Mouse (Mus musculus) embryonic facial prominence, embryonic 13.5 days (tissue): ENCODE measurements around the gene 1700016K19Rik. TPM values are rescaled to one million over a fixed set of nuclear protein-coding genes. Genes with fewer than 3 reads are reported as not detected.
A peak's percentile ranks its signal among the peaks of the same experiment; 100 is the strongest.

Experiments used
- ATAC-seq: fragments of 200-750 bp; cut with Nextera tagmentation; 2 replicates; pipeline ENCODE4 v1.8.0; 2017; ENCODE audit warnings: low read depth; ENCODE audit not compliant: insufficient number of reproducible peaks, insufficient read depth, low FRiP score, low TSS enrichment
- H3K27ac ChIP-seq: fragments of 300-500 bp; sonication (generic); 2 replicates; pipeline ENCODE4 v1.5.1; 2015; ENCODE audit warnings: moderate library complexity, mild to moderate bottlenecking, inconsistent platforms
- H3K27me3 ChIP-seq: fragments of 300-500 bp; sonication (generic); 2 replicates; pipeline ENCODE4 v1.6.1; 2015; ENCODE audit warnings: mild to moderate bottlenecking, inconsistent platforms
- H3K36me3 ChIP-seq: fragments of 300-500 bp; sonication (generic); 2 replicates; pipeline ENCODE4 v1.6.1; 2015; ENCODE audit warnings: mild to moderate bottlenecking, inconsistent platforms
- H3K4me1 ChIP-seq: fragments of 300-500 bp; sonication (generic); 2 replicates; pipeline ENCODE4 v1.6.1; 2015; ENCODE audit warnings: inconsistent platforms
- H3K4me2 ChIP-seq: fragments of 300-500 bp; sonication (generic); 2 replicates; pipeline ENCODE4 v1.6.1; 2015; ENCODE audit warnings: moderate library complexity, mild to moderate bottlenecking, inconsistent platforms
- H3K4me3 ChIP-seq: fragments of 300-500 bp; sonication (generic); 2 replicates; pipeline ENCODE4 v1.5.1; 2015; ENCODE audit warnings: mild to moderate bottlenecking, inconsistent platforms
- H3K9ac ChIP-seq: fragments of 300-500 bp; sonication (generic); 2 replicates; pipeline ENCODE4 v1.6.1; 2015; ENCODE audit warnings: mild to moderate bottlenecking, inconsistent platforms
- H3K9me3 ChIP-seq: fragments of 300-500 bp; sonication (generic); 2 replicates; pipeline ENCODE4 v1.6.1; 2016; ENCODE audit warnings: inconsistent platforms
- WGBS: fragments of 180-500 bp; shearing (Covaris S2); methylation state at CpG from one replicate; pipeline ENCODE4 v1.1.7; 2015; ENCODE audit warnings: mixed read lengths; 5-methylcytosine and 5-hydroxymethylcytosine counted together
- polyA plus RNA-seq: library from polyadenylated mRNA; unstranded; fragments of >200 nt; fragmentation: Nextera tagmentation; extraction: Ambion mirVana; gene quantifications from 2 replicates; pipeline ENCODE4 v1.2.1, GENCODE M21; 2015

1700016K19Rik gene
- polyA plus RNA-seq, 1 experiment from 2014 or later: 0.76 TPM

- Histone ChIP-seq H3K4me1 (peaks cover 8% of the 10 kb centered on the region), H3K9me3 (no peaks in the 10 kb centered on the region), H3K4me2 (no peak overlapping the region), H3K27me3 (no peaks in the 10 kb centered on the region), H3K9ac (no peak overlapping the region), H3K4me3 (no peak overlapping the region), H3K27ac (no peak overlapping the region), H3K36me3 (peaks cover 17% of the 10 kb centered on the region)
- WGBS: 87% methylated on average over 6 of the region's 6 CpGs
- ATAC-seq: no peak
Measured at GRCm38 (mm10) chr11:76015251-76015650, 15.5 kb downstream of the 1700016K19Rik start.

DNA sequence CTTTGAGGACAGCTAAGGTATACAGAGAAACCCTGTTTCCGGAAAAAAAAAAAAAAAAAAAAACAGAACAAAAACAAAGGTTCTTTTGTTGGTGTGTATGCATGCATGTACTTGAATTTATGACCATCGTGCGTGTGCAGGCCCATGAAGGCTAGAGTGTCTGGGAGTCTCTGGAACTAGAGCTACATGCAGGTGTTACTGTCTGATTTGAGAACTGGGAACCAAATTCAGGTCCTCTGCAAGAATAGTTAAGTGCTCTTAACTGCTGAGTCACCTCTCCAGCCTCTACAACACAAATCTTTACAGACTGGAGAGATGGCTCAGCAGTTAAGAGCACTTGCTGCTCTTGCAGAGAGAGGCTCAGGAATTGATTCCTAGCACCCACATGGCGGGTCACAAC is 16.1 kb downstream of the 1700016K19Rik start:
- WGBS: 74% methylated on average over 4 of the region's 4 CpGs
- H3K9me3 ChIP-seq: no peaks in the 10 kb centered on the region
- no peak for ATAC-seq

GRCm38 (mm10) chr11:76019879-76020278 is 20.2 kb downstream of the 1700016K19Rik start:
- Histone ChIP-seq H3K9ac (no peak overlapping the region), H3K9me3 (no peaks in the 10 kb centered on the region), H3K36me3 (peaks cover 41% of the 10 kb centered on the region), H3K4me3 (no peak overlapping the region), H3K27ac (no peak overlapping the region; the same call in 1 of the 2 replicates), H3K27me3 (no peaks in the 10 kb centered on the region), H3K4me2 (no peak overlapping the region), H3K4me1 (peaks cover 27% of the 10 kb centered on the region)
- no peak for ATAC-seq
- WGBS: 79% methylated on average over 4 of the region's 4 CpGs

More for the DNA sequence above, 16.1 kb downstream of the 1700016K19Rik start:
- Histone ChIP-seq H3K9ac (no peak overlapping the region), H3K27me3 (no peaks in the 10 kb centered on the region), H3K36me3 (peaks cover 17% of the 10 kb centered on the region), H3K4me1 (peaks cover 13% of the 10 kb centered on the region), H3K27ac (no peak overlapping the region), H3K4me3 (no peak overlapping the region), H3K4me2 (no peak overlapping the region)

GRCm38 (mm10) chr11:76020916-76021315 is 21.2 kb downstream of the 1700016K19Rik start:
- Histone ChIP-seq H3K27ac (peak overlapping the region; percentile 55; the same call in 1 of the 2 replicates), H3K27me3 (no peaks in the 10 kb centered on the region), H3K36me3 (peaks cover 41% of the 10 kb centered on the region), H3K4me3 (no peak overlapping the region), H3K9me3 (no peaks in the 10 kb centered on the region), H3K4me1 (peaks cover 33% of the 10 kb centered on the region), H3K4me2 (no peak overlapping the region), H3K9ac (no peak overlapping the region)
- 54% methylated on average over 9 of the region's 9 CpGs for WGBS
- no peak for ATAC-seq

DNA sequence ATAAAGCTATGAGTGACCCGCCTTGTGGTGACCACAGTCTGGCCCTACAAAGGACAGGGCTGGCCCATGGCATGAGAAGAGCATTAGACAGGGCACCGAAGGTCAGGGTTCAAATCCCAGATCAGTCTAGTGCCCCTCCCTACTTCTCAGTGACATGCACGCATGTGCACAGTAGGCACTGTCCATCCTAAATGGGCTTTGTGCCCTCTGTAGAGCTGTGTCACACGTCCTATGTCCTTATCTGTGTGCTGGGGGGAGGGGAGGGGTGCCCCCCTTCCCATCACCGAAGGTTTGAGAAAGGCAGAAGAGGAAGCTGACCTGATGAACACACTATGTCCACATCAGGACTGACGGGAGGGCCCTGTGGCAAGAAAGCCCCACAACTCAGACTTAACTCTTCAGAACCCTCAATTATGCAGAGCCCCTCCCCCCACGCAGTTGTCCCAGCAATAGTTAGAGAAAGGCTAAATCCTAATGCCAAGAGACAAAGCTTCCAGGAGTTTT is 25.4 kb downstream of the 1700016K19Rik start:
- Histone ChIP-seq H3K27ac (no peak overlapping the region), H3K4me1 (peaks cover 50% of the 10 kb centered on the region), H3K27me3 (no peaks in the 10 kb centered on the region), H3K9ac (peak overlapping the region; percentile 46; the same call in 1 of the 2 replicates), H3K4me2 (peak overlapping the region; percentile 80), H3K36me3 (peaks cover 25% of the 10 kb centered on the region), H3K9me3 (no peaks in the 10 kb centered on the region), H3K4me3 (peak overlapping the region; percentile 83)
- no peak for ATAC-seq
- WGBS: 50% methylated on average over 7 of the region's 7 CpGs

DNA sequence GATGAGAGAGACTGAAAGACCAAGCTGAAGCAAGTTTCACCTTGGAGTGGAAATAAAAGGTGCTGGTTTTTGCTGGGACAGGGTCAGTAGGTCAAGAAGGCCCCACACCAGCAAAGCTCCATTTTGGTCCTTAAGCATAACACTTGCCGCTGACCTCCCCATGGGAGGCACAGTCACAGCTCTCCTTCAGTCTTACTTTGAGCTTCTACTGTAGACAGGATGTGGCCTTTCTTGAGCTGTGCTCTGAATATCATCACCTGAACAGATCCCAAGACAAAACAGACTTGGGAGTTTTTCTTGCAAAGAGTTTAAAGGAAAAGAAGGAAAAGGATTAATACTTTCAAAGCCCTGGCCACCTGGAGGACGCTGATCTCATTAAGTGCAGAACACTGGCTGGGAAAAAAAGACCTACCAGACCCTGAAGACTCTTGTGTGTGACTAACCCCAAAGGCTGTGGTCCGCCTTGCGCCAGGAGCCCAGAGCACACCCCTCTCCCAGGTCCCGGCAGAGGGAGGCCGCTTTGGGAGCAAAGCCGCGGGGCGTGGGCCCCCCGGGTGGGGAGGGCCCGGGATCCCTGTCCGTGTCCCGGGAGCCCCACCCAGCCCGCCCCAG is 26.9 kb downstream of the 1700016K19Rik start:
- peaks cover 44% of the 10 kb centered on the region for H3K4me1 ChIP-seq
- H3K27ac ChIP-seq: peak overlapping the region; percentile 88
- peaks cover 24% of the 10 kb centered on the region for H3K36me3 ChIP-seq
- H3K4me2 ChIP-seq: peak overlapping the region; percentile 80
- peak overlapping the region; percentile 86 for H3K9ac ChIP-seq
- no peaks in the 10 kb centered on the region for H3K9me3 ChIP-seq
- 5% methylated on average over 13 of the region's 14 CpGs for WGBS
- peak; percentile 27; the same call in 1 of the 2 replicates for ATAC-seq
- H3K27me3 ChIP-seq: no peaks in the 10 kb centered on the region
- peak overlapping the region; percentile 83 for H3K4me3 ChIP-seq

DNA sequence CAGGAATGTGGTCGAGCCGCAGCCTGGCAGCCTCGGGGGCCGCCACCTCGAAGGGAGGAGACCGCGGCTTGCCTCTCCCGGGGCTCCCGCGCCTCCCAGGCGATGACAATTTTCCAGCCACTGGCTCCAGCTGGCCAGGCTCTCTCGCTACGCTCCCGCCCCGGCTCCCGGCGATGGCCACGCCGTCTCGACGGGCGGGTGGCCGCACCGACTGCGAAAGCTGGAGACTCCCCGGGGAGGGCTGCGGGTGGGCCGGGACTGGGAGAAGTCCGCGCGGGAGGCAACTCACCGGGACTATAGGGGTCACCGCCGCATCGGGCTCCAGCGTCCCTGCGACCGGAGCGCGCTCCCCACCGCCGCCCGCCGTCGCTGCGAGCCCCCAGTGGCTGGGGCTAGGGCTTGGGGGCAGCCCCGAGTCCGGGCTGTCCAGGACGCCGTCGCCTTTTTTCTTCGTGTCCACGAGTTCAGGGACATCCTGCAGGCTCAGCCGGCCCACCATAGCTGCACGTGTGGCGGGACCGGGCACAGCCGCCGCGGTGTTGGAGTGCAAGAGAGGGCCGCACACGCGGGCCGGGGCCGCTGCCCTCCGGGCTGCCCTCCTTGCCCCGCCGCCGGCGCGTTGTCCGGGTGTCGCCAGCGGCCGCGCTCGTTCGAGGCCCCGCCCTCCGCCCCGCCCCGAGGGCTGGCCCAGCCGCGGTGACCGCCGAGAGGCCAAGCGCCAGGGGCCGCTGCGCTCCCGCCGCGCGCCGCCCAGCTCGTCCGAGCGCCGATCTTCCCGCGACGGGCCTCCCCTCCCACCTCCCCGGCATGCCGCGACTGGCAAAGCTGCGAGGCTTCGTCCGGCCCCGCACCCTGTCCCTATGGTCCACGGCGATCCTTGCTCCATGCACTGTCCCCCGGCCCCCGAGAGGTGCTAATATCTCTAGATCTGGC is 27.7 kb downstream of the 1700016K19Rik start, which contains the start of gene Rflnb:
Rflnb (minus strand) TSS at position 644 of the 933 bp plus-strand sequence.
- Histone ChIP-seq H3K4me1 (peaks cover 39% of the 10 kb centered on the region), H3K4me3 (peak within 1 kb of the TSS; percentile 83), H3K27ac (peak within 1 kb of the TSS; percentile 88), H3K36me3 (peaks cover 19% of the 10 kb centered on the region), H3K9me3 (no peaks in the 10 kb centered on the region), H3K9ac (peak within 1 kb of the TSS; percentile 86), H3K27me3 (no peaks in the 10 kb centered on the region), H3K4me2 (peak within 1 kb of the TSS; percentile 80)
- under 1% methylated on average over 98 of the region's 112 CpGs for WGBS
- ATAC-seq: peak; percentile 70

DNA sequence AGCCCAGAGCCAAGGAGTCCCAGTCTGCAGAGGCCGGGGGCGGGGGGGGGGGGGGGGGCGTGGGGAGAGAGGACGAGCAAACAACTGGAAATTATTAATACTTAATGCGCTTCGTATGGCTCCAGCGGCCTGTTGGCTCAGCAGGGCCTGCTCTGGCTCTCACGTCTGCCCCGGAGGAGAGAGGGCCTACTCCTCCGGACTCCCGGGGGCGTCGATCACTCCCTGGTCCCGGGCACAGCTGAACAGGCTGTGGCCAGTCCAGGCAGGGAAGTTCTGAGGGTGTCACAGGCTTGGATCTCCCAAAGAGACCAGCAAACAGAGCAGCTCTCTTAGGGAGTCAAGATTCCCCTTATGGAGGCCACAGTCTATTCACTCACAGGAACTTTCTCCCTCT is 28.4 kb downstream of the 1700016K19Rik start:
- peaks cover 14% of the 10 kb centered on the region for H3K36me3 ChIP-seq
- peak overlapping the region; percentile 88 for H3K27ac ChIP-seq
- H3K4me3 ChIP-seq: peak overlapping the region; percentile 83
- peak overlapping the region; percentile 86 for H3K9ac ChIP-seq
- H3K9me3 ChIP-seq: no peaks in the 10 kb centered on the region
- H3K4me1 ChIP-seq: peaks cover 39% of the 10 kb centered on the region
- no peaks in the 10 kb centered on the region for H3K27me3 ChIP-seq
- peak overlapping the region; percentile 80 for H3K4me2 ChIP-seq
- 1% methylated on average over 10 of the region's 14 CpGs for WGBS
- ATAC-seq: peak; percentile 50

DNA sequence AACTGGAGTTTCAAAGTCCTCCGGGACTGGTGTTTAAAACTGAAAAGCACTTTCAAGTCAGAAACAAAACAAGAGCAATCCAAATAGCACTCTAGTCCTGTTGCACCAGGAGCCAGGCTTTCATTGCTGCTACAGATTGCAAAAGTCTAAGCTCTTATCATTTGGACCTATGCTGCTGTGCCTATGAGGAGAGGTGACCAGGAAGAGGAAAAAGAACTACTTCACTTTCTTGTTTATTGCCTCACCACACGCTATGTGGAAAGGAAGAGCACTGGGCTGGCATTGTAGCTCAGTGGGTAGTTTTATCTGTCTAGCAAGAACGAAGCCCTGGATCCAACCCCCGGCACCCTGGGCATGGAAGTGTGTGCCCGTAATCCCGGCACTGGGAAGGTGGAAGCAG is 33.6 kb downstream of the 1700016K19Rik start:
- 78% methylated on average over 6 of the region's 6 CpGs for WGBS
- no peaks in the 10 kb centered on the region for H3K36me3 ChIP-seq
- H3K27me3 ChIP-seq: no peaks in the 10 kb centered on the region
- H3K4me2 ChIP-seq: no peak overlapping the region
- H3K9ac ChIP-seq: no peak overlapping the region
- no peaks in the 10 kb centered on the region for H3K4me1 ChIP-seq
- H3K9me3 ChIP-seq: no peaks in the 10 kb centered on the region
- H3K27ac ChIP-seq: no peak overlapping the region
- H3K4me3 ChIP-seq: no peak overlapping the region
- no peak for ATAC-seq

GRCm38 (mm10) chr11:76033836-76034235 is 34.1 kb downstream of the 1700016K19Rik start:
- 61% methylated on average over 4 of the region's 4 CpGs for WGBS
- Histone ChIP-seq H3K36me3 (no peaks in the 10 kb centered on the region), H3K27ac (no peak overlapping the region), H3K4me1 (no peaks in the 10 kb centered on the region), H3K27me3 (no peaks in the 10 kb centered on the region), H3K4me2 (no peak overlapping the region), H3K9ac (no peak overlapping the region), H3K9me3 (no peaks in the 10 kb centered on the region), H3K4me3 (no peak overlapping the region)
- ATAC-seq: no peak

DNA sequence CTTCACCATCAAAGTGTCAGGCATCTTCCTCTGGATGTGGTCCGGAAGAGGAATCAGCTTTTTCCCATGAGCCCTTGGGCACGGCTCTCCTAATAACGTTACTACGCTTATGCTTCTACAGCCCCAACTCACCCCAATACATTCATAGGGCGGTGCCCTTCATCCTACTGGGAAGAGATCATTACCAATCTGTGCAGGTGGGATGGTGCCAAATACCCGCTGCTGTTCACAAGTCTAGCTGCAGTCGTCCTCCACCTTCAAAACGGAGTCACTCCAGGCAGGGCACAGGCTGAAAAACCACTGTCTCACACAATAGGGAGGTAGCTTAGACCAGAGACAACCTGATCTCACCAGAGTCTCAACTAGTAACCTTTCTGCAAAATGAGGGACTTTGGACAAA is 35.5 kb downstream of the 1700016K19Rik start:
- no peaks in the 10 kb centered on the region for H3K27me3 ChIP-seq
- no peaks in the 10 kb centered on the region for H3K9me3 ChIP-seq
- H3K4me2 ChIP-seq: no peak overlapping the region
- 77% methylated on average over 8 of the region's 8 CpGs for WGBS
- H3K36me3 ChIP-seq: no peaks in the 10 kb centered on the region
- no peaks in the 10 kb centered on the region for H3K4me1 ChIP-seq
- no peak for ATAC-seq
- H3K9ac ChIP-seq: no peak overlapping the region
- H3K4me3 ChIP-seq: no peak overlapping the region
- no peak overlapping the region for H3K27ac ChIP-seq
